Mouse (Mus musculus): ENCODE results near the gene Olfr60. TPM values are rescaled to one million over a fixed set of nuclear protein-coding genes. Genes with fewer than 3 reads are reported as not detected.

The Olfr60 gene
- polyA plus RNA-seq (2015; fragmentation: Nextera tagmentation; extraction: Ambion mirVana), result not detected in 2 replicates

- H3K27me3 ChIP-seq, result no peaks in the 10 kb centered on the region
- no peaks in the 10 kb centered on the region for H3K36me3 ChIP-seq (ENCODE audit: poor library complexity, severe bottlenecking)
These were observed at the start of gene Olfr60 for GRCm38 (mm10) chr7:140361571-140361970. Olfr60 (minus strand) TSS chr7:140361671.

GRCm38 (mm10) chr7:140402818-140403217 lies 41.3 kb upstream of the Olfr60 start, which contains the start of gene Olfr531:
Olfr531 (minus strand) TSS chr7:140402918.
- WGBS, result 95% methylated on average over 1 of the region's 1 CpGs
- ATAC-seq, result no peak
- H3K4me3 ChIP-seq, result no peak within 1 kb of the TSS
- H3K27me3 ChIP-seq, result no peaks in the 10 kb centered on the region
- H3K4me1 ChIP-seq, result no peaks in the 10 kb centered on the region
- H3K4me2 ChIP-seq, result no peak within 1 kb of the TSS
- no peak within 1 kb of the TSS for H3K27ac ChIP-seq
- H3K9ac ChIP-seq, result no peak within 1 kb of the TSS
- H3K36me3 ChIP-seq (ENCODE audit: poor library complexity, severe bottlenecking), result no peaks in the 10 kb centered on the region
- no peaks in the 10 kb centered on the region; the same call in none of the 2 replicates for H3K9me3 ChIP-seq (replicated peaks)

More at GRCm38 (mm10) chr7:140361571-140361970, at the start of gene Olfr60:
- Histone ChIP-seq H3K9me3 (replicated peaks) (no peaks in the 10 kb centered on the region), H3K27ac (no peak within 1 kb of the TSS), H3K4me3 (no peak within 1 kb of the TSS), H3K4me2 (no peak within 1 kb of the TSS), H3K4me1 (no peaks in the 10 kb centered on the region), H3K9ac (no peak within 1 kb of the TSS)
- WGBS, result 69% methylated on average over 3 of the region's 3 CpGs
- ATAC-seq, result no peak

- H3K36me3 ChIP-seq (ENCODE audit: poor library complexity, severe bottlenecking), result no peaks in the 10 kb centered on the region
- no peak overlapping the region for H3K27ac ChIP-seq
- H3K27me3 ChIP-seq, result no peaks in the 10 kb centered on the region
- no peaks in the 10 kb centered on the region for H3K9me3 ChIP-seq (replicated peaks)
- WGBS, result 92% methylated on average over 2 of the region's 2 CpGs
- H3K4me3 ChIP-seq, result no peak overlapping the region
- ATAC-seq, result no peak
- no peak overlapping the region for H3K9ac ChIP-seq
- no peak overlapping the region for H3K4me2 ChIP-seq
- H3K4me1 ChIP-seq, result no peaks in the 10 kb centered on the region
These were observed 15.4 kb upstream of the Olfr60 start for GRCm38 (mm10) chr7:140376911-140377310.

GRCm38 (mm10) chr7:140376231-140376630 lies 14.8 kb upstream of the Olfr60 start, which contains the start of gene Olfr530:
Olfr530 (minus strand) TSS chr7:140376331.
- Histone ChIP-seq H3K27ac (no peak within 1 kb of the TSS), H3K4me1 (no peaks in the 10 kb centered on the region), H3K9ac (no peak within 1 kb of the TSS), H3K27me3 (no peaks in the 10 kb centered on the region), H3K9me3 (replicated peaks) (no peaks in the 10 kb centered on the region), H3K36me3 (ENCODE audit: poor library complexity, severe bottlenecking) (no peaks in the 10 kb centered on the region), H3K4me2 (no peak within 1 kb of the TSS), H3K4me3 (no peak within 1 kb of the TSS)
- no peak for ATAC-seq
- WGBS, result 57% methylated on average over 1 of the region's 1 CpGs

GRCm38 (mm10) chr7:140374300-140374699 lies 12.8 kb upstream of the Olfr60 start:
- no peaks in the 10 kb centered on the region for H3K36me3 ChIP-seq (ENCODE audit: poor library complexity, severe bottlenecking)
- no peaks in the 10 kb centered on the region for H3K27me3 ChIP-seq
- WGBS, result 82% methylated on average over 4 of the region's 4 CpGs
- H3K4me3 ChIP-seq, result no peak overlapping the region
- H3K9me3 ChIP-seq (replicated peaks), result no peaks in the 10 kb centered on the region
- H3K27ac ChIP-seq, result no peak overlapping the region
- no peak overlapping the region for H3K9ac ChIP-seq
- H3K4me2 ChIP-seq, result no peak overlapping the region
- no peaks in the 10 kb centered on the region for H3K4me1 ChIP-seq
- ATAC-seq, result no peak

- H3K27me3 ChIP-seq, result no peaks in the 10 kb centered on the region
- no peak within 1 kb of the TSS for H3K9ac ChIP-seq
- no peaks in the 10 kb centered on the region for H3K9me3 ChIP-seq (replicated peaks)
- 80% methylated on average over 2 of the region's 2 CpGs for WGBS
- no peak within 1 kb of the TSS for H3K4me2 ChIP-seq
- no peak for ATAC-seq
- H3K27ac ChIP-seq, result no peak within 1 kb of the TSS
- H3K4me1 ChIP-seq, result no peaks in the 10 kb centered on the region
- no peak within 1 kb of the TSS for H3K4me3 ChIP-seq
- no peaks in the 10 kb centered on the region for H3K36me3 ChIP-seq (ENCODE audit: poor library complexity, severe bottlenecking)
These were observed 27.8 kb downstream of the Olfr60 start, which contains the start of gene Olfr527 for GRCm38 (mm10) chr7:140333717-140334116. Olfr527 (plus strand) TSS chr7:140334017.

- no peak overlapping the region for H3K9ac ChIP-seq
- H3K4me3 ChIP-seq, result no peak overlapping the region
- H3K27me3 ChIP-seq, result no peaks in the 10 kb centered on the region
- no peaks in the 10 kb centered on the region for H3K9me3 ChIP-seq (replicated peaks)
- H3K4me2 ChIP-seq, result no peak overlapping the region
- no peaks in the 10 kb centered on the region for H3K36me3 ChIP-seq (ENCODE audit: poor library complexity, severe bottlenecking)
- H3K4me1 ChIP-seq, result no peaks in the 10 kb centered on the region
- no peak overlapping the region for H3K27ac ChIP-seq
- ATAC-seq, result no peak
- WGBS, result 64% methylated on average over 1 of the region's 1 CpGs
These were observed 31.6 kb downstream of the Olfr60 start for GRCm38 (mm10) chr7:140329766-140330304.

GRCm38 (mm10) chr7:140321135-140321534 lies 40.3 kb downstream of the Olfr60 start:
- no peaks in the 10 kb centered on the region for H3K36me3 ChIP-seq (ENCODE audit: poor library complexity, severe bottlenecking)
- no peak overlapping the region for H3K4me2 ChIP-seq
- H3K4me3 ChIP-seq, result no peak overlapping the region
- no peak overlapping the region for H3K27ac ChIP-seq
- H3K9me3 ChIP-seq (replicated peaks), result no peaks in the 10 kb centered on the region
- H3K27me3 ChIP-seq, result no peaks in the 10 kb centered on the region
- no peak for ATAC-seq
- H3K4me1 ChIP-seq, result no peaks in the 10 kb centered on the region
- H3K9ac ChIP-seq, result no peak overlapping the region

GRCm38 (mm10) chr7:140320558-140320957 lies 40.9 kb downstream of the Olfr60 start, which contains the start of gene Olfr525:
Olfr525 (plus strand) TSS chr7:140320858.
- Histone ChIP-seq H3K9me3 (replicated peaks) (no peaks in the 10 kb centered on the region), H3K9ac (no peak within 1 kb of the TSS), H3K4me2 (no peak within 1 kb of the TSS), H3K4me3 (no peak within 1 kb of the TSS), H3K36me3 (ENCODE audit: poor library complexity, severe bottlenecking) (no peaks in the 10 kb centered on the region), H3K27me3 (no peaks in the 10 kb centered on the region), H3K4me1 (no peaks in the 10 kb centered on the region), H3K27ac (no peak within 1 kb of the TSS)
- no peak for ATAC-seq
- 38% methylated on average over 1 of the region's 1 CpGs for WGBS

GRCm38 (mm10) chr7:140319861-140320385 lies 41.5 kb downstream of the Olfr60 start:
- Histone ChIP-seq H3K27ac (no peak overlapping the region), H3K36me3 (ENCODE audit: poor library complexity, severe bottlenecking) (no peaks in the 10 kb centered on the region), H3K27me3 (no peaks in the 10 kb centered on the region), H3K9me3 (replicated peaks) (no peaks in the 10 kb centered on the region), H3K4me2 (no peak overlapping the region), H3K4me1 (no peaks in the 10 kb centered on the region), H3K9ac (no peak overlapping the region), H3K4me3 (no peak overlapping the region)
- ATAC-seq, result no peak
- 81% methylated on average over 3 of the region's 3 CpGs for WGBS

- WGBS, result 94% methylated on average over 3 of the region's 3 CpGs
- no peak overlapping the region for H3K4me2 ChIP-seq
- H3K4me3 ChIP-seq, result no peak overlapping the region
- H3K9me3 ChIP-seq (replicated peaks), result no peaks in the 10 kb centered on the region
- no peak for ATAC-seq
- no peaks in the 10 kb centered on the region for H3K4me1 ChIP-seq
- no peaks in the 10 kb centered on the region for H3K36me3 ChIP-seq (ENCODE audit: poor library complexity, severe bottlenecking)
- H3K27ac ChIP-seq, result no peak overlapping the region
- H3K27me3 ChIP-seq, result no peaks in the 10 kb centered on the region
- H3K9ac ChIP-seq, result no peak overlapping the region
These were observed 62.1 kb downstream of the Olfr60 start for GRCm38 (mm10) chr7:140299416-140299815.

GRCm38 (mm10) chr7:140296876-140297275 lies 64.6 kb downstream of the Olfr60 start:
- H3K4me2 ChIP-seq, result no peak overlapping the region
- no peak overlapping the region for H3K9ac ChIP-seq
- no peak overlapping the region for H3K27ac ChIP-seq
- H3K9me3 ChIP-seq (replicated peaks), result no peaks in the 10 kb centered on the region
- no peaks in the 10 kb centered on the region for H3K36me3 ChIP-seq (ENCODE audit: poor library complexity, severe bottlenecking)
- H3K27me3 ChIP-seq, result no peaks in the 10 kb centered on the region
- H3K4me3 ChIP-seq, result no peak overlapping the region
- ATAC-seq, result no peak
- H3K4me1 ChIP-seq, result no peaks in the 10 kb centered on the region
- 75% methylated on average over 6 of the region's 6 CpGs for whole genome bisulfite sequencing

GRCm38 (mm10) chr7:140295746-140296145 lies 65.7 kb downstream of the Olfr60 start:
- Histone ChIP-seq H3K4me1 (no peaks in the 10 kb centered on the region), H3K4me2 (no peak overlapping the region), H3K9ac (no peak overlapping the region), H3K27ac (no peak overlapping the region), H3K36me3 (ENCODE audit: poor library complexity, severe bottlenecking) (no peaks in the 10 kb centered on the region), H3K27me3 (no peaks in the 10 kb centered on the region), H3K4me3 (no peak overlapping the region), H3K9me3 (replicated peaks) (no peaks in the 10 kb centered on the region)
- ATAC-seq, result no peak
- WGBS, result 90% methylated on average over 9 of the region's 9 CpGs

Measured in forebrain, embryonic 13.5 days (tissue).